Mouse (Mus musculus): ENCODE results near the gene Sbno1. TPM values are rescaled to one million over a fixed set of nuclear protein-coding genes. Genes with fewer than 3 reads are reported as not detected.
A peak's percentile ranks its signal among the peaks of the same experiment; 100 is the strongest.
"Not testable (repeated sequence)": the region's sequence is repeated elsewhere in the genome, so short reads cannot be mapped to it uniquely, and the experiment has no call there.

Sbno1 gene
- polyA plus RNA-seq (2012; rRNA removed): 30.6 and 35.2 TPM in 2 replicates

DNA sequence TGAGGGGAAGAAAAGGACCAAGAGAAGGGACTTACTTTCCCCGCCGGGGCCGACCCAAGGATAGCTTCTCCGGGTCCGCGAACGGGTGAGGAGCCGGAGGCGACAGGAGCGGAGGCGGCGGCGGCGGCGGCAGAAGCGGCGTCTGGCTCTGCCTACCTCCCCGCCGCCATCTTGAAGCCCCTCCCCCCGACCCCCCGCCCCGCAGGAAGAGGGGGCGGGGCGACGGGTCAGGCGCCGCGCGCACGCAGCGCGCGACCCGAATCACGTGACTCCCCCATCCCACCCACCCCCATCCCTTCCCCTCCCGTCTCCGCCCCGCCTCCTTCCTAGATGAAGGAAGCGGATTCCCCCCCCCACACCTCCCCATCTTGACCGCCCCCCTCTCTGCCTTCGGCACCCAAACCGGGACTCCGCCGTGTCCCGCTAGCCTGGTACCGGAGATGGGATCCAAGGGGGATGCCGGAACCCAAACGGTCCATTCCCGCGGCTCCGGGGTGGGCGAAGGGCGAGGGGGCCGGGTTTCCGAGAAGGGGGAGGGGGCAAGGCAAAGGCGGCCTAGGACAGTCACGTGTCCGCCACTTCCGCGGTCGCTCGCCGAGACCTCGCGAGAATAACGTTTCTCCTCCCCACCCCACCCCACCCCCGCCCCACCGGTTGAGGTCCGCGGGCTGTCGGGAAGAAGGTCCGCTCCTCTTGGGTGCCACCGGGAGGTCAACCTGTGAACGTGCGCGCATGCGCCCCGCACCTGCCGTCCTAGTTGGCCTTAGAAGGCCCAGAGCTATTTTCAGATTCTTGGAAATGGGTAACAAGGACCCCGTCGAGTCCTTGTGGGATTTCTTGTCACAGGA, at the start of gene Sbno1:
Sbno1 (minus strand) TSS at position 590 of the 848 bp plus-strand sequence.
- peak; percentile 92 for DNase-seq (ENCODE audit: low spot score)

GRCm38 (mm10) chr5:124470591-124471171, 44.9 kb upstream of the Sbno1 start:
- DNase-seq (ENCODE audit: low spot score): no peak

DNA sequence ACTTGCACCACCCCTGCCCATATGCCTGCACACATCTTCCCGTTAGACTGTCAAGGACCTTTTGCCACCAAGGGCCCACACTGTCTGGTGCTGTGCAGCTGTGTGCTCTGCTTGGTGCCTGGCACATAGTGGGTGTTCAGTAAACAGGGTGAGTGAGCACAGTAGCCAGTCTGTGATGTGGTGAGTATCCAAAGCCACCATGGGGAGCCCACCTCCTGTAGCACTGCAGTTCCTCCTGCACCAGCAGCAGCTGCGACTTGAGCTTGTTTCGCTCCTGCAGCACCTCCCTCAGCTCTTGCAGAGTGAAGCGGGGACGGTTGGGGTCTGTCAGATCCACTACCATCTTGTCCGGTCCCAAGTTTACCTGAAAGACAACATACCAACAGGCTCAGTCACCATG, 43.7 kb upstream of the Sbno1 start:
- no peak for DNase-seq (ENCODE audit: low spot score)

DNA sequence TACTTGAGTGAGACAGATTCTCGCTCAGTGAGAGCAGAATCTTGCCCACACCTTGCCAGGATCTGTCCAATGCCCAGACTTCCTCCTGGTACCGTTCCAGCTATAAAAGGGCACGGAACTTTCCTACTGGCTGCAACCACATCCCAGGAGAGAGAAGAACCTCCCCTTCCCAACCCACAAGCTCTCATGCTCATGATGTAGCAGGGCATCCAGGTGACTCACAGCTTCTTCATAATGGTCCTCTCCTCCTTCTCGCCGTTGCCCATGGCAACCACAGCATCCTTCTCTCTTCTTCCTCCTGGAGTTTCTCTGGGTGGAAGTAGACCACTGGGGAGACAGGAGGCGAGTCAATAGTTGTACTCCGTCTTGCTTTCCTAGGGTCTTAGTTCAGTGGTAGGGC, 42.6 kb upstream of the Sbno1 start:
- no peak for DNase-seq (ENCODE audit: low spot score)

DNA sequence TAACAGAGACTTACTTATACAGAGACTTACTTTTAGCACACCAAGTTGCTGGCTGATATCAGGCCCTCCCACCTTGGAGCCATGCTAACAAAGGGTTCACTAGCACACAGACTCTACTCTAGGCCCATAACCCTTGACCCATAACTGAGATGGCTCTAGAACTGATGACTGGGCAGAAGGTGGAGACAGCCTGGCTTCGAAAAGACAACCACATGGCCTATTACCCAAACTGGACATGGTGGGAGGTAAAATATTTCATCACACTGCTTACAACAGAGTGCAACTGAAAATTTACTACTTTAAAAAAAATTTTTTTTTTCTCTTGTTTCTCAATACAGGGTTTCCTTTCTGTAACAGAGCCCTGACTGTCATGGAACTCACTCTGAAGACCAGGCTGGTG, 42.0 kb upstream of the Sbno1 start:
- DNase-seq (ENCODE audit: low spot score): no peak

DNA sequence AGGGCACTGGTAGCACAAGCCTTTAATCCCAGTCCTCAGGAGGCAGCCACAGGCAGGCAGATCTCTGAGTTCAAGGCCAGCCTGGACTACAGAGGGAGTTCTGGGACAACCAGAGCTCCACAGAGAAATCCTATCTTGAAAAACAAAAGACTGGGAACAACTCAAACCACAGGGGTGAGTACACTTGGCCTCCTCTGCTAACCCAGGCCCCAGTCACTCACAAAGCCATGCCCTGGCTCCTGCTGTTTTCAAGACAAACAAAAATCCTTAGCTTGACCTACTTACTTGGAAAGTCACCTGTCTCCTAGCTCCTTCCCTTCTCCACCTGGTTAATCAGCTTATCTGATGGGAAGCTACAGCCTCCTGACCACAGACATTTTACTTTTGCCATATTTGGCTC, 39.1 kb upstream of the Sbno1 start:
- DNase-seq (ENCODE audit: low spot score): no peak

DNA sequence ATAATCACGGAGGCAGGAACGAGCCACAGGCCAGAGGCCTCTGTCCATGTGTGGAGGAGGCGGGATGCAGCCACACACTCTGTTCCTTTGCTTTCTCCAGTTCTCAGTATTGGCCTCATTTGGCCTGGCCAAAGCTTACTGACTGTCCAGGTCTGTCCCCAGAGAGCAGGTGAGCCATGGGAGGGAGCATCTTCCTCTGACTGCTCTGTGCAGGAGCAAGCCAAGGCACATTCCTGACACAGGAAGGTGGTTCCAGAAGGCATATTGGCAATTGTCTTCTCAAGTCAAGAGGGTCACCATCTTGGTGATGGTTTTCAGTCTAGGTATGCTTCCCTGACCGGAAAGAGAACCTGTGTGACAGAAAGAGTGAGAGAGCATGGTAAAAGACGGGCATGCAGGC, 37.7 kb upstream of the Sbno1 start:
- no peak for DNase-seq (ENCODE audit: low spot score)

DNA sequence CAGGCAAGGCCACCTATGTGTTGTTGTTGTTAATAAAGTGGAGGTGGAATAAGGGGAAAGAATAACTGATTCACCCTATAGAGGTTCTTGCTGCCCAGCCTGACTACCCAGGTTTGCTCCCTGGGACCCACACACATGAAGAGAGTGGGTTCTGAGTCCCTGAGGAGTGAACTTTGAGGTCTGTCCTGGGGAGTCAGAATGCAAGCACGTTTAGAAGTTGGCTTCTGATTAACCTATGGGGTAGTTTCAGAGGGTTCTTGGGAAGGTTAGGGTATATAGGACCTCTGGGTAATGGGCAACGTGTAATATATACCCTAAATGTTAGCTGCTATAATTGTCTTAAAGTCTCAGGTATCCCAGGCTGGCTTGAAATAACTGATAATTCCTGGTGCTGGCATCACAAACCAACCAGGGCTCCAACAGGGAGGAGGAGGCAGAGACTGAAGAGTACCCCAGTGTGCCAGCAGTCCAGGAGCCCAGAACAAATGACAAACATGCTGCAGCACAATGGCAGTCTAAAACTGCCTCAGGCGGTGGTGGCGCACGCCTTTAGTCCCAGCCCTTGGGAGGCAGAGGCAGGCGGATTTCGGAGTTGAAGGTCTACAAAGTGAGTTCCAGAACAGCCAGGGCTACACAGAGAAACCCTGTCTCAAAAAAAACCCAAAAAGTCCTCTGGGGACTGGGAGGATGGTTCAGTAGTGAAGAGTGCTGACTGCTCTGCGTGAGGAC, 36.7 kb upstream of the Sbno1 start:
- no peak for DNase-seq (ENCODE audit: low spot score)

DNA sequence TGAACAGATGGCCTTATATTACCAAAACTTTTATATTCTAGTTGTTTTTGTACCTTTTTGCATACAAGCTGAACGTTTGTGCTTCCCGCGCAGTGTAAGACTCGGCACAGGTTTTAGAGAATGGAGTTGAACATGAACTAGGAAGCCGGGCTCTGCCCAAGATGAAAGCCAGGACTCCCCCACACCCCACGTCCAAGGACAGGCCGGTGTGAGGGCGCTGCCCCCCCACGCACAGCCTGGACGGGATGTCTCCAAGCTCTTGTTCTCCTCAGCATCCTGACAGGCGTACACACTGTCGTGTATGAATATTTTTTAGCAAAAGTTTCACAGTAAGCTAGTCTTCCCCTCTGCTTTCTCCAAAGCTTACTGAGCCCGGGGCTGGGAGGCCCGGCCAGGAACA, 35.1 kb upstream of the Sbno1 start:
- DNase-seq (ENCODE audit: low spot score): not testable (repeated sequence)

DNA sequence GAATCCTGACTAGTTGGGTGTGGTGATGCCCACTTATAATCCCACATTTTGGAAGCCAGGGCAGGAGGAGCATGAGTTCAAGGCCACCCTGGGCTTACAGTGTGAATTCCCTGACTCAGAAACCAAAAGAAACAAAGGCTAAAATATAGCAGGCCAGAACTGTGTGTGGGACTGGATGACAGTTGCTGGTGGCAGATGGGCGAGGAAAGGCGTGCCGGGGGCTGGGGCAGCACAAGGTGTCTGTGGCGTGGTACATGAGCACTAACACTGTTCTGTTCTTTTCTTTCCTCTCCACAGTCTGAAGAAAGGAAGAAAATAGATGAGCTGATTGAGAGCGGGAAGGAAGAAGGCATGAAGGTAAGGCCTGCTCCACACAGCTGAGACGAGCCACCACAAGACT, 31.0 kb upstream of the Sbno1 start:
- DNase-seq (ENCODE audit: low spot score): no peak

GRCm38 (mm10) chr5:124454082-124454419, 28.2 kb upstream of the Sbno1 start:
- DNase-seq (ENCODE audit: low spot score): no peak

DNA sequence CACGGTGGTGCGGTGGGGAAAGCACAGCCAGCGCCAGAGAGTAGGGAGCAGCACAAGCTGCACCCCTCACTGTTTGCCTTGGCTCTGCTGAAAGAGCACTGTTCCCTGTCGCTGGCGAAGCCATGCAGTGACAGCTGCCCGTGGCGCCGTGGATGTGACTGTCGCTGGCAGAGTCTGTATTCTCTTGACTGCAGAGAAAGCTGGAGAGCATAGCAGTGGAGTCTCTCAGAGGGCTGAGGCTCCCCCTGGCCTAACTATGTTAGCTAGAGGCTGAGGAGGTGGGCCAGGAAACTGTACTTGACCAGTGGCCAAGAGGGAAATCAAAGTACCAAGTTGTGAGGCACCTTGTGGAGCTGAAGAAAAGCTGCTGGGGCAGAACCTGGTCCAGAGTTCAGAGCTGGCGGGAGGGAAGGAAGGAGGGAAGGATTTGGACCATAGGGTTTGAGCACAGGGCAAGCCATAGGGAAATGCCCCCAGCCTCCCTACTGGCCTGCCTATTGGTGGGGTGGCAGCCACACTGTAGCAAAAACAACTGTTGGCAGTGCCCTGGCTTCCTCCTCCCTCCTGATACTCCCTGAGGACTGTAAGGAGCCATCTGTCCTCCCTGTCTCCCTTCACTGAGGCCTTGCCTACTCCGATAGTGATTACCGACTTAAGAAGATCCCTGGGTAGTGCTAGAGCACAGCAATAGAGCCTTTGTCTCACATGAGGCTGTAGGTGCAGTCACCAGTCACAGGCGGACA, 27.7 kb upstream of the Sbno1 start:
- DNase-seq (ENCODE audit: low spot score): no peak

- DNase-seq (ENCODE audit: low spot score): no peak
Observed at GRCm38 (mm10) chr5:124452494-124453228, 26.9 kb upstream of the Sbno1 start.

DNA sequence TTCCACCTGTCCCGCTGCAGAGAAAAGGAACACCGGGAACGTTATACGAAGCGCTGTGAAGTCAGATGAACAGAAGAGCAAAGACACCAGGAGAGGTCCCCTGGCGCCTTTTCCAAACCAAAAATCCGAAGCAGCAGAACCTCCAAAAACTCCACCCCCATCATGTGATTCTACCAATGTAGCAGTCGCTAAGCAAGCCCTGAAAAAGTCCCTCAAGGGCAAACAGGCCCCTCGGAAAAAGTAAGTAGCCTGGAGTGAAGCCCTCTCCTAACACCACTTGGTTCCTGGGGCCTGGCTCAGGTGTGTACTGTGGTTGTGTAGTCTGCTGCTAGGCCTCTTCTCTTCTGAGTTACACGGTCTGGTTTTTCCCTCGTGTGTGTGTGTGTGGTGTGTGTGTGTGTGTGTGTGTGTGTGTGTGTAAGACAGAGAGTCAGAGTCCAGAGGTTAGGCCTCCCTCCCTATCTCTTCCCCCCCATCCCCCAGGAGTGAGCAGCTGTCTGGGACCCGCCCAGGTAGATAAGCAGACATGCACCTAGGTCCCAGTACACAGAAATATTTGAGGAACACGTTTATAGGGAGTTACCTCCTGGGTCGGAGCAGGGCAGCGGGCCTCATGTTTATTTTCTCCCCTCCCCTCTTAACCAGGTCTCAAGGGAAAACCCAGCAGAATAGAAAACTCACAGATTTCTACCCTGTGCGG, 25.0 kb upstream of the Sbno1 start:
- DNase-seq (ENCODE audit: low spot score): no peak

DNA sequence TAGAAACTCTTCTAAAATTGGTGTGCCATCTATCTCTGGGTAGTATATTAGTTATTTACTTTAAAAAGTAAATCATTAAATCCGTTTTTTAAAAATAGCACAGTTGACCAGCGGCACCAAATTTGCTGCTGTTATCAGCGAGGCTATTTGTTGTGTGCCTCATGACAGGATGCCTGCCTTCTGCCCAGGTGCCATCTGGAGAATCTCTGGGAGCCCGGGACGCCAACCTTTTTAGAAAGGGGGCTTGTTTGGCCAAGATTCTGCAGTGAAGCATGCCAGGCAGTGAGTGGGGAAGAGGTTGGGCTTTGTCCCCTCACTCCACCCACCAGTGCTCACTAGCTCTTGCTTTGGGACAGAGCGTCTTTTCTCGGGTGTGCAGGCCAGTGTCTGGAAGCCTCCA, 24.2 kb upstream of the Sbno1 start:
- no peak for DNase-seq (ENCODE audit: low spot score)

DNA sequence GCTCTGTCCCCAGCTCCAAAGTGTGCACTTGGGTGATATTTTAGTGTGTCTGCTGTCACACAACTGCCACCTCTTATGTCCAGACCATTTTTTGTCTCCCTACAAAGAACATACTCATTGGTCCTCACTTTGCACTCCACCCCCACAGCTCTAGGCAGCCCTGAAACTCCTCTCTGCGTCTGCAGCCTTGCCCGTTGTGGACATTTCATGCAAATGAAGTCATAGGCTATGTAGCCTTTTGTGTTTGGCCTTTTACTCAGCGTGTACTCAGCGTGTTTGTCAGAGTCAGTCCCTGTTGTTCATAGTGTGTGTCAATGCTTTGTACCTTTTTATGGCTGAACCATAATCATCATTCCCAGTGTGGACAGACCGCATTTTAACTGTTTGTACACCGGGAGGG, 23.7 kb upstream of the Sbno1 start:
- no peak for DNase-seq (ENCODE audit: low spot score)

GRCm38 (mm10) chr5:124446301-124446881, 20.6 kb upstream of the Sbno1 start:
- DNase-seq (ENCODE audit: low spot score): peak; percentile 60

GRCm38 (mm10) chr5:124445621-124446293, 20.0 kb upstream of the Sbno1 start:
- peak; percentile 71 for DNase-seq (ENCODE audit: low spot score)

DNA sequence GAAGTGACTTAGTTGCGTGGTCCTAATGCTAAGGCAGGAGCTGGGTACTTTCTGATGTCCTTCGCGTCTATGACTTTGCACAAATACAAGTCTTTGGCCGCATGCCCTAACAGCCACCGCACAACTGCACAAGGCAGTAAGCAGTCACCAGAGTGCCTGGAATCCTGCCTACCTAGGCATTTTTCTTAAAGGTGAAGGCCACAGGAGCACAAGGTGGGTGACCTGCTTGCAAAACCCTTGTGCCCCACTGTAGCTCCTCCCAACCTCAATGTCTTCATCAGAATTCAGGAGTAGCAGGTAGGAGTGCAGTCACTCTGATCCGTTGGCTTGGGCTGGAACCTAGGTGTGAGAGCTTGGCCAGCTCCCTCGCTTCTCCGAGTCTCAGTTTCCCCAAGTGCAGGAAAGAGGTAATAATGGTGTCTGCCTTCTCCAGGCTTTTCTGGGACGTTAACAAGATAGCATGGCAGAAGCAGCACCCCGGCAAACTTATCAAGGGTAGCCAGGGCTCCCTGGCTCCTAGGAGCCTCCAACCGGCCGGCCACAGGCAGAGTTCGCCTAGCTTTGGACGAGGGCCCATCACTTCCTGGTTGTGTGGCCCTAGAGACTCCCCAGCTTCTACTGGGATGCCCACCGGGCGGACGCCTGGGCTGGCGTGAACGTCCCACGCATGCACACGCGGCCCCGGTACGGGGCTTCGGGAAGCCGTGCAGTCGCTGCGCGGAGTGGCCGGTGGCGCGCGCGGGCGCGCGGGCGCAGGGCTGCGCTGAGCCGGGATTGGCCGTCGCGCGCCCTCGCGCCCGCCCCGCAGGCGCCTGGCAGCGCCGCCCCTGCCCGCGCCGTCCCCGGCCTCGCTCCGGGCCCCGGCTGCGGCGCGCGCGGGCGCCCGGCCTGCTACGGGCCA, 19.1 kb upstream of the Sbno1 start:
- DNase-seq (ENCODE audit: low spot score): peak; percentile 71

All from urinary bladder, adult 2 months (tissue).